Mouse (Mus musculus): ENCODE measurements around the gene Nqo2. TPM values are rescaled to one million over a fixed set of nuclear protein-coding genes. Genes with fewer than 3 reads are reported as not detected.

Nqo2 gene
- polyA plus RNA-seq, 1 experiment from 2014 or later: 29.1 TPM

DNA sequence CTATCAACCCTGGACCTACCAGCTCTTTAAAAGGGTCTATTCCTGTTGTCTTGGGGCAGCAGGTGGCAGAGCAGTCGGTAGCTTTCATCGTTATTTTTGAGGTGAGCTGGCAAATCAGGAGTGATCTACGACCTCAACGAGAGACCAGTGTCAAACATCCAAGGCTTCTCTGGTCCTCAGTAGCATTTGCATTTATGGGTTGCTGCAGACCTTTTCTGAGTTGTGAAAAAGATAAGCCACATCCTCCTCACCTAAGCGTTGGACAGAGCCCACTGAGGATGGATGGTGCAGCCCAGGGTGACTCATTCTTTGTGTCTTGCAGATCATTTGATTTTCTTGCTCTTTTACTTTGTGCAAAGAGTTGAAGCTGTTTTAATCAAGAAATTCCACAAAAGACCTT is 38.6 kb downstream of the Nqo2 start:
- peak; percentile 2; the same call in 1 of the 2 replicates for ATAC-seq (ENCODE audit: borderline replicate concordance, extremely low read depth, low FRiP score, low TSS enrichment)
- H3K27ac ChIP-seq: 0 out of 2 replicates have a peak overlapping the region, but pooled peaks have one; percentile 93
- H3K9ac ChIP-seq: peak overlapping the region; percentile 93
- H3K27me3 ChIP-seq: no peaks in the 10 kb centered on the region
- no peaks in the 10 kb centered on the region for H3K9me3 ChIP-seq
- 7% methylated on average over 5 of the region's 5 CpGs for WGBS
- H3K4me2 ChIP-seq: peak overlapping the region; percentile 62
- H3K36me3 ChIP-seq: no peaks in the 10 kb centered on the region
- peak overlapping the region; percentile 100 for H3K4me3 ChIP-seq
- H3K4me1 ChIP-seq: peaks cover 6% of the 10 kb centered on the region

DNA sequence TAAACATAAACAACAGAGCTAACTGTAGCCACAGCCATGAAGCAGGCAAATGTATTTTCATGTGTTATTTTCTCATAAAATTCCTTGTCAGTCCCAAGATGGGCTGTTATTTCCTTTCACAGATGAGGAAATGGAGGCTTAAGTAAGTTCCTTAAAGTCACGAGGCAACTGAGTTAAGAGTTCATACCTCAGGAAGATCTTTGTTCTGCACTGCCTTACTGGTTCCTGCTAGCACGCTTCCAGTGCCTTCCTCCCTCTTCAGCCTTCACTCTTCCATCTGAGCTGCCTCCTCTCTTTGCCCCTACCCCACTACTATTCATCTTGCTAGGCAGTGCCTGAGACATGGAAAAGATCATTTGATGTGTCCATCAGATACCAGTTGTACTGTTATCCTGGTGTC is 42.7 kb downstream of the Nqo2 start:
- ATAC-seq (ENCODE audit: borderline replicate concordance, extremely low read depth, low FRiP score, low TSS enrichment): no peak
- Histone ChIP-seq H3K4me2 (no peak overlapping the region), H3K36me3 (peaks cover 20% of the 10 kb centered on the region; the same call in 1 of the 2 replicates), H3K9me3 (no peaks in the 10 kb centered on the region), H3K4me3 (no peak overlapping the region), H3K27ac (no peak overlapping the region), H3K4me1 (peaks cover 6% of the 10 kb centered on the region), H3K9ac (no peak overlapping the region), H3K27me3 (no peaks in the 10 kb centered on the region)
- 55% methylated on average over 2 of the region's 2 CpGs for WGBS

DNA sequence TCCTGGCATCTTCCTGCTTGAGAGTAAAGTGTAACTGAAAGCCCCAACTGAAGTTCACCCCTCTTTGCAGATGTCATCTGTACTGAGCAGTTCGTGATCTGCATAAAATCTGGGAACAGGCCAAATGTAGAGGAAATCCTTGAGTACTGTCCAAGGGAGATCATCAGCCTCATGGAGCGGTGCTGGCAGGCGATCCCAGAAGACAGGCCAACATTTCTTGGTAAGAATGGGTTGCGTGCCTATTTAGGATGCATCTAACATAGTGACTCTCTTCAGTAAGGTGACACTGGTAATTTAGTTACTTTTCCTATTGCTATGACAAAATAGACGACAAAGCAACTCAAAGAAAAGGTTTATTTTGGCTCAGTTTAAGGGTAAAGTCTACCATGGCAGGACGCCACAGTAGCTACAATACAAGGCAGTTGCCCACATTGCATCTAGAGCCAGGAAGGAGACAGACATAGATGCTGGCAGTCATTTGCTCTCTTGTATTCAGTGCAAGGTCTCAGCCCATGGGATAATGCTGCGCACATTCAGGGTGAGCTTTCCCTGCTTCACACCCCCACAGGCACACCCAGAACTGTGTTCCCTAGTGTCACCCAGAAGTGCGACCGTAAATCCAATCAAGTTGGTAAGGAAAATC is 52.6 kb downstream of the Nqo2 start:
- Histone ChIP-seq H3K4me1 (no peaks in the 10 kb centered on the region), H3K27me3 (no peaks in the 10 kb centered on the region), H3K36me3 (peaks cover 76% of the 10 kb centered on the region), H3K9me3 (no peaks in the 10 kb centered on the region), H3K27ac (no peak overlapping the region), H3K9ac (no peak overlapping the region), H3K4me2 (no peak overlapping the region), H3K4me3 (no peak overlapping the region)
- ATAC-seq (ENCODE audit: borderline replicate concordance, extremely low read depth, low FRiP score, low TSS enrichment): no peak
- WGBS: 80% methylated on average over 9 of the region's 9 CpGs

DNA sequence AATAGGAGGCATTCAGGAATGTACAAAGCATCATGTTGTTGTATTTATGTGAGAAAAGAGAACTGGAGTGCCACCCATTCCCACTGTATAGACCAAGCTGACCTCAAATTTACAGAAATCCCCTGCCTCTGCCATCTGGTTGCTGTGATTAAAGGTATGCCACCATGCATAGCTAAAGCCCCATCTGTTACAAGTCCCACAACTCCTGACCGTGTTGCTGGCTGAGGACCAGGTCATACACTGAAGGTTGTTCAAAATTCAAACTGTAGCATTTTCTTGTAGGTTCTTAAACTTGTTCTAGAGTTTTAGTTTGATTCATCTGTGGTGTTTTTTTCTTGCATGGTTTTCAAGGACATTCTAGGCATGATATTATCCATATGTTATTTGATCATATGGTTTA is 54.0 kb downstream of the Nqo2 start:
- no peaks in the 10 kb centered on the region for H3K27me3 ChIP-seq
- no peak for ATAC-seq (ENCODE audit: borderline replicate concordance, extremely low read depth, low FRiP score, low TSS enrichment)
- no peak overlapping the region for H3K9ac ChIP-seq
- WGBS: 91% methylated on average over 1 of the region's 1 CpGs
- H3K4me2 ChIP-seq: no peak overlapping the region
- no peak overlapping the region for H3K4me3 ChIP-seq
- no peak overlapping the region for H3K27ac ChIP-seq
- H3K9me3 ChIP-seq: no peaks in the 10 kb centered on the region
- 0 out of 2 replicates have a peak, but pooled peaks cover 3% of the 10 kb centered on the region for H3K4me1 ChIP-seq
- peaks cover 73% of the 10 kb centered on the region for H3K36me3 ChIP-seq

DNA sequence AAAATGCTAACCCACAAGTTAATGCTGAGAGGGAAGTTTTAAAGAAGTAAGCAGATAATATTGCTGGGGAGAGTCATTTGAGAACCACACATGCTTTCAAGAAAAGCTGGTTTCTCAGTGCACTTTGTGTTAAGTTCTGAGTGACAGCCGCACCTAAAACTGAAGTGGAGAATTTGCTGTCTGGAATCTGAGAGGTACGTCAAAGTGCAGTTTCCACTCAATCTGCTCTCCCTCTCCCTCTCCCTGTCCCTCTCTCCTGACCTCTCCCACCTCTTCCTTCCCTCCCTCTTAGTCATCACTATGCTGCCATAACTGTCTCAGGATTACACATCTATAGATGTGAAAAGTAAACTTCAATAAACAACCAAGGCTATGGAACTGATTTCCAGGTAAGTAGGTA is 57.5 kb downstream of the Nqo2 start:
- Histone ChIP-seq H3K4me3 (no peak overlapping the region), H3K4me1 (0 out of 2 replicates have a peak, but pooled peaks cover 3% of the 10 kb centered on the region), H3K4me2 (no peak overlapping the region), H3K9me3 (no peaks in the 10 kb centered on the region), H3K9ac (no peak overlapping the region), H3K27me3 (no peaks in the 10 kb centered on the region), H3K36me3 (peaks cover 46% of the 10 kb centered on the region), H3K27ac (no peak overlapping the region)
- 60% methylated on average over 2 of the region's 2 CpGs for WGBS
- ATAC-seq (ENCODE audit: borderline replicate concordance, extremely low read depth, low FRiP score, low TSS enrichment): no peak

DNA sequence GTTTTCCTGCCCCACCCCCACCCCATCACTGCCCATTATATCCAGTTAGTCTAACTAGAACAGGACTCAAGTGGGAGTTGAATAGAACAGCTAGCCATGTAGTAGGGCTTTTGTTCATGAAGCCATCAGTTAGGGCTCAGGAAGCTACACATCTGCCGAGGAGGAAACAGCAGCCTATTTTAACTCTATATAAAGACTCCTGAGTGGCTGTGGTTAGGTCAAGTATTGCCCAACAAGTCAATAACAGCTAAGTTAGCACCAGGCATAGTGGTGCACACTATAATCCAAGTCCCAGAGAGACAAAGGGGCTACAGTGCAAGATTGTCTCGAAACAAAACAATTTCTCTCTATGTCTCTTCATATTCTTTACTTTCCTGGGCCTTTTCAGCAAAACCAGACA is 67.6 kb downstream of the Nqo2 start:
- Histone ChIP-seq H3K27me3 (no peaks in the 10 kb centered on the region), H3K4me3 (no peak overlapping the region), H3K36me3 (peaks cover 51% of the 10 kb centered on the region), H3K27ac (no peak overlapping the region), H3K9ac (no peak overlapping the region), H3K4me1 (peaks cover 2% of the 10 kb centered on the region; the same call in 1 of the 2 replicates), H3K4me2 (no peak overlapping the region), H3K9me3 (no peaks in the 10 kb centered on the region)
- no peak for ATAC-seq (ENCODE audit: borderline replicate concordance, extremely low read depth, low FRiP score, low TSS enrichment)
- WGBS: 74% methylated on average over 2 of the region's 2 CpGs

DNA sequence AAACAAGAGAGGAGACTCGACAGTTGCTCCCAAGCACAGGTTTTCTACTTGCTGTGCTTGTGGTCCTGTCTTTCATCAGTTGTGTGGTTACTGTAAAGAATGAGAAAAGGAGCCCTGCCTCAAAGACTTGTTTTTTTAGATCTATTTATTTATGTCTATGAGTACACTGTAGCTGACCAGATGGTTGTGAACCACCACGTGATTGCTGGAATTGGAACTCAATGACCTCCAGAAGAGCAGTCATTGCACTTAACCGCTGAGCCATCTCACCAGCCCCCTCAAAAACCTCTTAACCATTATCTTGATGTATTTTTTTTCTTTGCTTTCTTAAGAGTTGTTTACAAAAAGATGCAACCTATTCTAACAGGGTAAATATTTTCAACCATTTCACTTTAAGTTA is 70.9 kb downstream of the Nqo2 start:
- Histone ChIP-seq H3K4me1 (peaks cover 16% of the 10 kb centered on the region), H3K27ac (no peak overlapping the region), H3K27me3 (no peaks in the 10 kb centered on the region), H3K9ac (no peak overlapping the region), H3K4me2 (no peak overlapping the region), H3K4me3 (no peak overlapping the region), H3K36me3 (peaks cover 27% of the 10 kb centered on the region), H3K9me3 (no peaks in the 10 kb centered on the region)
- ATAC-seq (ENCODE audit: borderline replicate concordance, extremely low read depth, low FRiP score, low TSS enrichment): no peak
- WGBS: 62% methylated on average over 3 of the region's 3 CpGs

DNA sequence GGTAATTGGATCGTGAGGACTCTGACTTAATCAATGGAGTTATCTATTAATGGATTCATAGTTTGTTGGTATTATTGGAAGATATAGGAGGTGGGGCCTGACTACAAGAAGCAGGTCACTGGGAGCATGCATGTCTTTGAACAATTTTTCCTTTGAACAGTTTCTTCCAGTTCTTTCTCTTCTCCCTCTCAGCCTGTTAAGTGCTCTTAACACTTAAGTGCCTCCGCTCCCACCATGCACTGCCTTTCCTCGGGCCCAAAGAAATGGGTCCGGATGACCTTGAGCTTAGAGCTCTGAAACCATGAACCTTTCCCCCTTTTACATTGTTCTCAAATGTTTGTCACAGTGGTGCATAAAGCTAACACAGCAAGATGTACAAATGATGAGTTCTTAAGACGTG is 72.2 kb downstream of the Nqo2 start:
- WGBS: 57% methylated on average over 5 of the region's 5 CpGs

DNA sequence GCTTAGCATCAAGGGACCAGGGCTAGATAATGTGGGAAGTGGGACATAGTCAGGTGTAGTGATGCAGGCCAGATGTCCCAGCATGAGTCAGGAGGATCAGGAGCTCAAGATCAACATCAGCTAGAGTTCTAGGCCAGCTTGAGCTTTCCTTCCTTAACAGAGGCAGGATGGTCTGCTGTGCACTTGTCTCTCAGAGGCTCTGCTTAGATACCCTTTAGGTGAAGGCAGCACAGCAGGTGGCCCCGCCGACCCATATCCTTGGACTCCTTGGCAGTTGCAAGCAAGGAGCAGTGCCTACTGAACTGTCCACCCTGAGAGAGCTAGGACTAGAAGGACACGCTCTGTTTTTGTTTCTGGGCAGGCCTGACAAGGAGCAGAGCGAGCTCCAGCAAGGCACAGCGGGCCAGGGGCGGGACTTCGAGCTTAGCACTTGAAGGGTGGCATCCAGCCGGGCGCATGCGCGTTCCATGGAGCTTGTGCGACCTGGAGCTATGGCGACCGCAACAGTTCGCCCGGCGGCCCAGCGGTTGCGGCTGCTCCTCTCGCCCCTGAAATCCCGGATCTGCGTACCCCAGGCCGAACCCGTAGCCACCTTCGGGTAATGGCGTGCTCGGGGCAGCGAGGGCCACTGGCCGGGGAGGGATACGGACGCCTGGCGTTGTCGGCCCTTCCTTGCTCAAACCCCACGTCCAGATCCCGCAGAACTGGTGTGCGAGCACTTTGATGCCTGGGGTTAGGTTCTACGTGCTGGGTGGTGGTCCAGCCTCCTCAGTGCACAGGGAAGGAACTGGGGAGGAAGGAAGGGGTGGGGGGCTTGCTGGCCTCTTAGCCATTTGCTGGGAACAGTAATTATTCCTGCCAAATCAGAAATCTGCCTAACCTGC is 72.9 kb downstream of the Nqo2 start, which contains the start of gene Bphl:
Bphl (plus strand) TSS at position 426 of the 884 bp plus-strand sequence.
- peak within 1 kb of the TSS; percentile 75 for H3K4me3 ChIP-seq

More for the DNA sequence above, 72.2 kb downstream of the Nqo2 start:
- H3K36me3 ChIP-seq: peaks cover 21% of the 10 kb centered on the region
- H3K27ac ChIP-seq: peak overlapping the region; percentile 88
- no peak overlapping the region for H3K4me3 ChIP-seq
- peaks cover 16% of the 10 kb centered on the region for H3K4me1 ChIP-seq
- no peak overlapping the region for H3K9ac ChIP-seq
- no peaks in the 10 kb centered on the region for H3K27me3 ChIP-seq
- no peaks in the 10 kb centered on the region for H3K9me3 ChIP-seq
- peak; percentile 24; the same call in 1 of the 2 replicates for ATAC-seq (ENCODE audit: borderline replicate concordance, extremely low read depth, low FRiP score, low TSS enrichment)
- no peak overlapping the region for H3K4me2 ChIP-seq

DNA sequence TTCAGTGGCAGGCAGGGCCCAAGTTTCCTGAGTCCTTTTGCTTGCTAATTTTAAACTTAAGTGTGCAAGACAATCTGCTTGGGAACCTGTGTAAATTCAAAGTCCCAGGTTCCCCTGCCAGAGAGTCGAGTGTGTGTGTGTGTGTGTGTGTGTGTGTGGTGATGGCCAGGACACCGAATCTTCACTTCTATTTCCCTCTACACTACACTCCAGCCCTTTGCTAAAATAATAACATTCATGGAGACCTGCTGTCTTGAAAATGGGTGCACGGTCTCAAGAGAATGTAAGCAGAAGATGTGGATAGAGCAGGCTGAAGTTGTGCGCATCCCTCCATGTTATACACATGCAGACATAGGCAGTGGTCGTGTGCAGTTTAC is 73.6 kb downstream of the Nqo2 start:
- Histone ChIP-seq H3K4me3 (peak overlapping the region; percentile 75), H3K36me3 (peaks cover 16% of the 10 kb centered on the region), H3K4me1 (peaks cover 16% of the 10 kb centered on the region), H3K27me3 (no peaks in the 10 kb centered on the region), H3K9ac (peak overlapping the region; percentile 86), H3K4me2 (peak overlapping the region; percentile 68), H3K27ac (peak overlapping the region; percentile 88), H3K9me3 (no peaks in the 10 kb centered on the region)
- no peak for ATAC-seq (ENCODE audit: borderline replicate concordance, extremely low read depth, low FRiP score, low TSS enrichment)
- 25% methylated on average over 5 of the region's 5 CpGs for WGBS

More for the DNA sequence above, 72.9 kb downstream of the Nqo2 start, which contains the start of gene Bphl:
- peaks cover 18% of the 10 kb centered on the region for H3K36me3 ChIP-seq
- peak; percentile 94 for ATAC-seq (ENCODE audit: borderline replicate concordance, extremely low read depth, low FRiP score, low TSS enrichment)
- peaks cover 16% of the 10 kb centered on the region for H3K4me1 ChIP-seq
- peak within 1 kb of the TSS; percentile 68 for H3K4me2 ChIP-seq
- no peaks in the 10 kb centered on the region for H3K9me3 ChIP-seq
- under 1% methylated on average over 37 of the region's 37 CpGs for WGBS
- H3K27me3 ChIP-seq: no peaks in the 10 kb centered on the region
- H3K9ac ChIP-seq: peak within 1 kb of the TSS; percentile 86
- peak within 1 kb of the TSS; percentile 88 for H3K27ac ChIP-seq

Measured in lung, embryonic 15.5 days (tissue).